Mouse (Mus musculus): Measurements from ENCODE around the gene Gm5431. TPM values are rescaled to one million over a fixed set of nuclear protein-coding genes. Genes with fewer than 3 reads are reported as not detected.

Gm5431 gene
- polyA plus RNA-seq, 1 experiment = 0.27 TPM

- Histone ChIP-seq H3K36me3 (ENCODE audit: control insufficient read depth, insufficient read depth, low read length, poor library complexity, severe bottlenecking) (no peaks in the 10 kb centered on the region), H3K27ac (ENCODE audit: insufficient read depth, low read length) (no peak overlapping the region), H3K4me3 (ENCODE audit: low read depth, low read length) (no peak overlapping the region; the same call in 1 of the 2 replicates), H3K4me1 (ENCODE audit: control insufficient read depth, insufficient read depth, low read length) (no peaks in the 10 kb centered on the region), H3K27me3 (ENCODE audit: control insufficient read depth, insufficient read depth, low read length, poor library complexity, severe bottlenecking) (0 out of 2 replicates have a peak, but pooled peaks cover 2% of the 10 kb centered on the region), H3K9ac (ENCODE audit: low read depth, poor library complexity, severe bottlenecking) (peak overlapping the region; percentile 16; the same call in 1 of the 2 replicates), H3K9me3 (replicated peaks; ENCODE audit: control insufficient read depth, insufficient read depth, low read length, poor library complexity, severe bottlenecking) (no peaks in the 10 kb centered on the region)
- no peak for TF ChIP-seq EP300 (IDR thresholded peaks at IDR 0.05; ENCODE audit: insufficient read depth, low read depth, low read length)
- TF ChIP-seq CTCF (IDR thresholded peaks at IDR 0.05; ENCODE audit: low read depth, low read length) = no peak
Measured at GRCm38 (mm10) chr11:48871817-48872541, 30.0 kb downstream of the Gm5431 start.

GRCm38 (mm10) chr11:48871201-48871772 is 30.7 kb downstream of the Gm5431 start, which contains the start of gene Irgm1:
TSS of gene Irgm1 (minus strand) at chr11:48871683.
- TF ChIP-seq EP300 (IDR thresholded peaks at IDR 0.05; ENCODE audit: insufficient read depth, low read depth, low read length) (0 out of 2 replicates have a peak, but pooled peaks have one; percentile 16), POLR2A (IDR thresholded peaks at IDR 0.05; ENCODE audit: insufficient read depth, low read length) (no peak)
- Histone ChIP-seq H3K9me3 (replicated peaks; ENCODE audit: control insufficient read depth, insufficient read depth, low read length, poor library complexity, severe bottlenecking) (no peaks in the 10 kb centered on the region), H3K4me1 (ENCODE audit: control insufficient read depth, insufficient read depth, low read length) (no peaks in the 10 kb centered on the region), H3K27ac (ENCODE audit: insufficient read depth, low read length) (no peak within 1 kb of the TSS), H3K36me3 (ENCODE audit: control insufficient read depth, insufficient read depth, low read length, poor library complexity, severe bottlenecking) (no peaks in the 10 kb centered on the region), H3K9ac (ENCODE audit: low read depth, poor library complexity, severe bottlenecking) (peak within 1 kb of the TSS; percentile 16), H3K27me3 (ENCODE audit: control insufficient read depth, insufficient read depth, low read length, poor library complexity, severe bottlenecking) (0 out of 2 replicates have a peak, but pooled peaks cover 2% of the 10 kb centered on the region), H3K4me3 (ENCODE audit: low read depth, low read length) (peak within 1 kb of the TSS; percentile 40; the same call in 1 of the 2 replicates)

GRCm38 (mm10) chr11:48870781-48871180 is 31.2 kb downstream of the Gm5431 start:
- TF ChIP-seq CTCF (IDR thresholded peaks at IDR 0.05; ENCODE audit: low read depth, low read length) (no peak), EP300 (IDR thresholded peaks at IDR 0.05; ENCODE audit: insufficient read depth, low read depth, low read length) (no peak), POLR2A (IDR thresholded peaks at IDR 0.05; ENCODE audit: insufficient read depth, low read length) (no peak)
- Histone ChIP-seq H3K9ac (ENCODE audit: low read depth, poor library complexity, severe bottlenecking) (peak overlapping the region; percentile 16), H3K4me1 (ENCODE audit: control insufficient read depth, insufficient read depth, low read length) (no peaks in the 10 kb centered on the region), H3K9me3 (replicated peaks; ENCODE audit: control insufficient read depth, insufficient read depth, low read length, poor library complexity, severe bottlenecking) (no peaks in the 10 kb centered on the region), H3K4me3 (ENCODE audit: low read depth, low read length) (no peak overlapping the region), H3K27me3 (ENCODE audit: control insufficient read depth, insufficient read depth, low read length, poor library complexity, severe bottlenecking) (0 out of 2 replicates have a peak, but pooled peaks cover 2% of the 10 kb centered on the region), H3K27ac (ENCODE audit: insufficient read depth, low read length) (no peak overlapping the region), H3K36me3 (ENCODE audit: control insufficient read depth, insufficient read depth, low read length, poor library complexity, severe bottlenecking) (no peaks in the 10 kb centered on the region)

GRCm38 (mm10) chr11:48869380-48870110 is 32.5 kb downstream of the Gm5431 start:
- H3K9me3 ChIP-seq (replicated peaks; ENCODE audit: control insufficient read depth, insufficient read depth, low read length, poor library complexity, severe bottlenecking) = no peaks in the 10 kb centered on the region
- H3K36me3 ChIP-seq (ENCODE audit: control insufficient read depth, insufficient read depth, low read length, poor library complexity, severe bottlenecking) = no peaks in the 10 kb centered on the region
- H3K27ac ChIP-seq (ENCODE audit: insufficient read depth, low read length) = no peak overlapping the region
- H3K27me3 ChIP-seq (ENCODE audit: control insufficient read depth, insufficient read depth, low read length, poor library complexity, severe bottlenecking) = 0 out of 2 replicates have a peak, but pooled peaks cover 2% of the 10 kb centered on the region
- no peak overlapping the region for H3K9ac ChIP-seq (ENCODE audit: low read depth, poor library complexity, severe bottlenecking)
- TF ChIP-seq POLR2A (IDR thresholded peaks at IDR 0.05; ENCODE audit: insufficient read depth, low read length) (no peak), CTCF (IDR thresholded peaks at IDR 0.05; ENCODE audit: low read depth, low read length) (no peak), EP300 (IDR thresholded peaks at IDR 0.05; ENCODE audit: insufficient read depth, low read depth, low read length) (no peak)
- H3K4me3 ChIP-seq (ENCODE audit: low read depth, low read length) = no peak overlapping the region
- H3K4me1 ChIP-seq (ENCODE audit: control insufficient read depth, insufficient read depth, low read length) = no peaks in the 10 kb centered on the region

- Histone ChIP-seq H3K27ac (ENCODE audit: insufficient read depth, low read length) (no peak overlapping the region), H3K4me1 (ENCODE audit: control insufficient read depth, insufficient read depth, low read length) (no peaks in the 10 kb centered on the region), H3K36me3 (ENCODE audit: control insufficient read depth, insufficient read depth, low read length, poor library complexity, severe bottlenecking) (no peaks in the 10 kb centered on the region), H3K9me3 (replicated peaks; ENCODE audit: control insufficient read depth, insufficient read depth, low read length, poor library complexity, severe bottlenecking) (no peaks in the 10 kb centered on the region), H3K4me3 (ENCODE audit: low read depth, low read length) (no peak overlapping the region), H3K27me3 (ENCODE audit: control insufficient read depth, insufficient read depth, low read length, poor library complexity, severe bottlenecking) (no peaks in the 10 kb centered on the region), H3K9ac (ENCODE audit: low read depth, poor library complexity, severe bottlenecking) (no peak overlapping the region)
- TF ChIP-seq EP300 (IDR thresholded peaks at IDR 0.05; ENCODE audit: insufficient read depth, low read depth, low read length) = no peak
- TF ChIP-seq POLR2A (IDR thresholded peaks at IDR 0.05; ENCODE audit: insufficient read depth, low read length) = no peak
- no peak for TF ChIP-seq CTCF (IDR thresholded peaks at IDR 0.05; ENCODE audit: low read depth, low read length)
Measured at GRCm38 (mm10) chr11:48866481-48866880, 35.5 kb downstream of the Gm5431 start.

Data from ES-Bruce4 (cell line).